Mouse (Mus musculus) 3T3-L1 (cell line): ENCODE results near the gene Magel2.
A peak's percentile ranks its signal among the peaks of the same experiment; 100 is the strongest.

Experiments
- DNase-seq: peaks from one replicate; pipeline ENCODE4 v3.0.0-alpha.2; 2015; ENCODE audit warnings: low read depth, low spot score

The Magel2 gene

GRCm38 (mm10) chr7:62420566-62420965 is 43.8 kb downstream of the Magel2 start:
- DNase-seq, result peak; percentile 14

- DNase-seq, result no peak
Observed at GRCm38 (mm10) chr7:62423210-62423609, 46.4 kb downstream of the Magel2 start.

GRCm38 (mm10) chr7:62428337-62428736 is 51.5 kb downstream of the Magel2 start:
- peak; percentile 75 for DNase-seq
